Mouse (Mus musculus): ENCODE measurements at regions not wholly inside any gene's neighbourhood (a gene's known extent, or its start where the extent isn't known, plus 50 kb on each side); places are given as distances from the start of the nearest gene placed in this dataset.
"Not testable (repeated sequence)": the region's sequence is repeated elsewhere in the genome, so short reads cannot be mapped to it uniquely, and the experiment has no call there.

GRCm38 (mm10) chr16:46841179-46841578 lies 342.9 kb upstream of the Nectin3 start:
- Histone ChIP-seq H3K27me3 (ENCODE audit: control insufficient read depth, insufficient read depth, low read length) (no peaks in the 10 kb centered on the region), H3K9me3 (replicated peaks; ENCODE audit: control insufficient read depth, low read length) (no peaks in the 10 kb centered on the region), H3K4me3 (ENCODE audit: low read depth, low read length) (no peak overlapping the region), H3K4me2 (no peak overlapping the region), H3K9ac (ENCODE audit: low read depth, low read length) (no peak overlapping the region), H3K27ac (ENCODE audit: low read depth, low read length) (no peak overlapping the region), H3K36me3 (ENCODE audit: control insufficient read depth, insufficient read depth, low read length) (no peaks in the 10 kb centered on the region), H3K4me1 (ENCODE audit: control insufficient read depth, insufficient read depth, low read length) (no peaks in the 10 kb centered on the region)
- ATAC-seq (replicated peaks; ENCODE audit: insufficient number of reproducible peaks, low FRiP score, low TSS enrichment) = no peak
- 73% methylated on average over 2 of the region's 2 CpGs for WGBS (ENCODE audit: insufficient replicate concordance)

GRCm38 (mm10) chr16:46840764-46841163 lies 342.4 kb upstream of the Nectin3 start:
- Histone ChIP-seq H3K9ac (ENCODE audit: low read depth, low read length) (no peak overlapping the region), H3K27me3 (ENCODE audit: control insufficient read depth, insufficient read depth, low read length) (no peaks in the 10 kb centered on the region), H3K36me3 (ENCODE audit: control insufficient read depth, insufficient read depth, low read length) (no peaks in the 10 kb centered on the region), H3K4me3 (ENCODE audit: low read depth, low read length) (no peak overlapping the region), H3K4me2 (no peak overlapping the region), H3K4me1 (ENCODE audit: control insufficient read depth, insufficient read depth, low read length) (no peaks in the 10 kb centered on the region), H3K9me3 (replicated peaks; ENCODE audit: control insufficient read depth, low read length) (no peaks in the 10 kb centered on the region), H3K27ac (ENCODE audit: low read depth, low read length) (no peak overlapping the region)
- no peak for ATAC-seq (replicated peaks; ENCODE audit: insufficient number of reproducible peaks, low FRiP score, low TSS enrichment)

DNA sequence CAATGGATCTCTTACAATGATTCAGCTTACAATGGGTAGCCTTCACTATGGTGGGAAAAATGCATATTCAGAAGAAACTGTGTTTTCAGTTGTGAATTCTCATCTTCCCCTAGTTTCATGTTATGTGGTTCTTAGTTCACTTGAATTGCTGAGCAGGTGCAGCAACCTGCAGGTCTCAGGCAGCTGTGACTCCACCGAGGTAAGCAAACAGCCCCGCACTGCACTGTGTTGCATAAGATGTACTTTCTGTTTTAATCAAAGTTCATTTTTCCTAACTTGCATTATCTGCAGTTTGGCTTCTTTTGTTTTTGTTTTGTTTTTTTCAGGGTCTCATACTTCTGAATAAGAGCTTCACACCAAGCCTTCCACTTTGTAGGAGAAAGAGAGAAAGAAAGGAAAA lies 326.8 kb upstream of the Nectin3 start:
- 83% methylated on average over 2 of the region's 2 CpGs for WGBS (ENCODE audit: insufficient replicate concordance)
- Histone ChIP-seq H3K9me3 (replicated peaks; ENCODE audit: control insufficient read depth, low read length) (no peaks in the 10 kb centered on the region), H3K36me3 (ENCODE audit: control insufficient read depth, insufficient read depth, low read length) (no peaks in the 10 kb centered on the region), H3K4me3 (ENCODE audit: low read depth, low read length) (no peak overlapping the region), H3K27me3 (ENCODE audit: control insufficient read depth, insufficient read depth, low read length) (no peaks in the 10 kb centered on the region), H3K4me2 (no peak overlapping the region), H3K27ac (ENCODE audit: low read depth, low read length) (no peak overlapping the region), H3K4me1 (ENCODE audit: control insufficient read depth, insufficient read depth, low read length) (no peaks in the 10 kb centered on the region), H3K9ac (ENCODE audit: low read depth, low read length) (no peak overlapping the region)
- no peak for ATAC-seq (replicated peaks; ENCODE audit: insufficient number of reproducible peaks, low FRiP score, low TSS enrichment)

GRCm38 (mm10) chr16:46822753-46823152 lies 324.4 kb upstream of the Nectin3 start:
- H3K36me3 ChIP-seq (ENCODE audit: control insufficient read depth, insufficient read depth, low read length) = no peaks in the 10 kb centered on the region
- H3K9me3 ChIP-seq (replicated peaks; ENCODE audit: control insufficient read depth, low read length) = no peaks in the 10 kb centered on the region
- H3K27ac ChIP-seq (ENCODE audit: low read depth, low read length) = no peak overlapping the region
- no peaks in the 10 kb centered on the region for H3K4me1 ChIP-seq (ENCODE audit: control insufficient read depth, insufficient read depth, low read length)
- H3K4me3 ChIP-seq (ENCODE audit: low read depth, low read length) = no peak overlapping the region
- no peaks in the 10 kb centered on the region for H3K27me3 ChIP-seq (ENCODE audit: control insufficient read depth, insufficient read depth, low read length)
- no peak for ATAC-seq (replicated peaks; ENCODE audit: insufficient number of reproducible peaks, low FRiP score, low TSS enrichment)
- no peak overlapping the region for H3K4me2 ChIP-seq
- WGBS (ENCODE audit: insufficient replicate concordance) = 56% methylated on average over 3 of the region's 3 CpGs
- no peak overlapping the region for H3K9ac ChIP-seq (ENCODE audit: low read depth, low read length)

DNA sequence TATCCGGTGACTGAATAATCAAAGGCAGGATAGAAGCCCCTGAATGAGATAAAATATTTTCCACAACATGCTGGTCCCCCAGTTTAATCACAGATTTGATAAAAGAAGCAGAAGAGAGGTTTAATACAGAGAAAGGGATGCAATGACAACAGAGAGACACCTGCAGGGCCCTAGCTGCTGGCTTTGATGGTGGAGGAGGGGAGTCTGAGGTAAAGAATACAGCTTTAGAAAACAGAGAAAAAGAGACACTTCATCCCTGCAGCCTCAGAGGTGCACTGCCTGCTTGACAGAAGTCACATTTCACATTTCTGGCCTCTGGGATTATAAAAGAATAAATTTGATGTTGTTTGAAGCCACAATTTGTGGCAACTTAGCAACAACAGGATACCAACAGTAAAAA lies 319.9 kb upstream of the Nectin3 start:
- no peak for ATAC-seq (replicated peaks; ENCODE audit: insufficient number of reproducible peaks, low FRiP score, low TSS enrichment)
- H3K27me3 ChIP-seq (ENCODE audit: control insufficient read depth, insufficient read depth, low read length) = no peaks in the 10 kb centered on the region
- H3K36me3 ChIP-seq (ENCODE audit: control insufficient read depth, insufficient read depth, low read length) = no peaks in the 10 kb centered on the region
- no peaks in the 10 kb centered on the region for H3K4me1 ChIP-seq (ENCODE audit: control insufficient read depth, insufficient read depth, low read length)
- WGBS (ENCODE audit: insufficient replicate concordance) = 86% methylated on average over 1 of the region's 1 CpGs
- H3K4me2 ChIP-seq = no peak overlapping the region
- no peaks in the 10 kb centered on the region for H3K9me3 ChIP-seq (replicated peaks; ENCODE audit: control insufficient read depth, low read length)
- no peak overlapping the region for H3K9ac ChIP-seq (ENCODE audit: low read depth, low read length)
- no peak overlapping the region for H3K27ac ChIP-seq (ENCODE audit: low read depth, low read length)
- no peak overlapping the region for H3K4me3 ChIP-seq (ENCODE audit: low read depth, low read length)

DNA sequence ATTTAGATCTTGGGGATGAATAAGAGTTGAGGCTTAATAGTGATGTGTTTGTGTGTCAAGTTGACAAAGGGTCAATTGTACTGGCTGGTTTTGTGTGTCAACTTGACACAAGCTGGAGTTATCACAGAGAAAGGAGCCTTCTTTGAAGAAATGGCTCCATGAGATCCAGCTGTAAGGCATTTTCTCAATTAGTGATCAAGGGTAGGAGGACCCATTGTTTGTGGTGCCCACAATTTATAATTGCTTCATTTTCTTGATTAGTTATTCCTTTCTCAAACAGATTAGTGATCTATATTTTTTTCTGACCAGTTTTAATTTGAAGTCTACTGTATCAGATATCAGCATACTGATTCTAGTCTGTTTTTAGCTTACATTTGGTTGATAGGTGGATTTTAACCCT lies 313.5 kb upstream of the Nectin3 start:
- H3K36me3 ChIP-seq (ENCODE audit: control insufficient read depth, insufficient read depth, low read length); H3K9me3 ChIP-seq (replicated peaks; ENCODE audit: control insufficient read depth, low read length); H3K27me3 ChIP-seq (ENCODE audit: control insufficient read depth, insufficient read depth, low read length); ATAC-seq (replicated peaks; ENCODE audit: insufficient number of reproducible peaks, low FRiP score, low TSS enrichment); H3K9ac ChIP-seq (ENCODE audit: low read depth, low read length); H3K4me3 ChIP-seq (ENCODE audit: low read depth, low read length); H3K4me2 ChIP-seq; H3K4me1 ChIP-seq (ENCODE audit: control insufficient read depth, insufficient read depth, low read length); H3K27ac ChIP-seq (ENCODE audit: low read depth, low read length): not testable (repeated sequence)

GRCm38 (mm10) chr16:46807476-46807875 lies 309.2 kb upstream of the Nectin3 start:
- Histone ChIP-seq H3K4me1 (ENCODE audit: control insufficient read depth, insufficient read depth, low read length) (no peaks in the 10 kb centered on the region), H3K36me3 (ENCODE audit: control insufficient read depth, insufficient read depth, low read length) (no peaks in the 10 kb centered on the region), H3K4me3 (ENCODE audit: low read depth, low read length) (no peak overlapping the region), H3K27me3 (ENCODE audit: control insufficient read depth, insufficient read depth, low read length) (no peaks in the 10 kb centered on the region), H3K9ac (ENCODE audit: low read depth, low read length) (no peak overlapping the region), H3K9me3 (replicated peaks; ENCODE audit: control insufficient read depth, low read length) (no peaks in the 10 kb centered on the region), H3K4me2 (no peak overlapping the region), H3K27ac (ENCODE audit: low read depth, low read length) (no peak overlapping the region)
- 81% methylated on average over 2 of the region's 2 CpGs for WGBS (ENCODE audit: insufficient replicate concordance)
- no peak for ATAC-seq (replicated peaks; ENCODE audit: insufficient number of reproducible peaks, low FRiP score, low TSS enrichment)

DNA sequence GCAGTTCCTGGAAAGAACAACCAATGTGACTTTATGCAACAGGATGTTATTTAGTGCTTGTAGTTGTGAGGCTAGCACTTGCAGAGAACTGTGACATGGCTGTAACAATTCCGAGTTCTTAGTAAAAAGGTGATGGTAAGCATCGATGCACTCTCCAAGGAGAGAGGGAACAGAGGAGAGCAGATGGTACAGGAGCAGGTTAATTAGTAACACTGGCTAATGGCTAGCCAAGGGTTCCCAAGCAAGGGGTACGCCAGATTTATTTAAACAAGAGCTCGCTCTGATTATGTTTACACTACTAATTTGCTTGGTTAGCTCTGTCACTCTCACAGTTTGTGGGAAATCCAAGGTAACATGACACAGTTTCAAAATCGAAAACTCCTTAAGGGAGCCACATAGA lies 278.0 kb upstream of the Nectin3 start:
- Histone ChIP-seq H3K9ac (ENCODE audit: low read depth, low read length) (no peak overlapping the region), H3K36me3 (ENCODE audit: control insufficient read depth, insufficient read depth, low read length) (no peaks in the 10 kb centered on the region), H3K4me1 (ENCODE audit: control insufficient read depth, insufficient read depth, low read length) (no peaks in the 10 kb centered on the region), H3K27ac (ENCODE audit: low read depth, low read length) (no peak overlapping the region), H3K27me3 (ENCODE audit: control insufficient read depth, insufficient read depth, low read length) (no peaks in the 10 kb centered on the region), H3K9me3 (replicated peaks; ENCODE audit: control insufficient read depth, low read length) (no peaks in the 10 kb centered on the region), H3K4me2 (no peak overlapping the region), H3K4me3 (ENCODE audit: low read depth, low read length) (no peak overlapping the region)
- no peak for ATAC-seq (replicated peaks; ENCODE audit: insufficient number of reproducible peaks, low FRiP score, low TSS enrichment)
- 65% methylated on average over 5 of the region's 5 CpGs for WGBS (ENCODE audit: insufficient replicate concordance)

DNA sequence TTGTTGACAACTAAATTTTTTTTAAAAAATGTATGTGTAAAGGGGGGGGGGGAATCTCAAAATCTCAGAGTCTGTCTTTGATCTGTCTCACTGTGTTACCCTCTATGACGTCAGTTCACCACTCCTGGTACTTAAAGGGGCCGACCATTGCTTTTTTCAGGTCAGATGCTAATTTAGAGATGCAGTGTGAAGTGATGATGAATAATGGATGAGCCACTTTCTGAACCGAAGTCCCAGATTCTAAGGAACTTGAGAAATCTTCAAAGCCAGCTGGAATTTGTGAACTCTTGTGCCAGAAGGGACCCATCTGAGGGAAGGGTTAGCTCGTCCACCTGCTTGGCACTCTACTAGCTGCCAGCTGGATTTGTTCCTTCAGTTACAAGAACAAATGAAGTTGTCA lies 271.1 kb upstream of the Nectin3 start:
- Histone ChIP-seq H3K4me1 (ENCODE audit: control insufficient read depth, insufficient read depth, low read length) (no peaks in the 10 kb centered on the region), H3K27ac (ENCODE audit: low read depth, low read length) (no peak overlapping the region), H3K9me3 (replicated peaks; ENCODE audit: control insufficient read depth, low read length) (no peaks in the 10 kb centered on the region), H3K36me3 (ENCODE audit: control insufficient read depth, insufficient read depth, low read length) (no peaks in the 10 kb centered on the region), H3K4me2 (no peak overlapping the region), H3K27me3 (ENCODE audit: control insufficient read depth, insufficient read depth, low read length) (no peaks in the 10 kb centered on the region), H3K9ac (ENCODE audit: low read depth, low read length) (no peak overlapping the region), H3K4me3 (ENCODE audit: low read depth, low read length) (no peak overlapping the region)
- 64% methylated on average over 4 of the region's 4 CpGs for WGBS (ENCODE audit: insufficient replicate concordance)
- ATAC-seq (replicated peaks; ENCODE audit: insufficient number of reproducible peaks, low FRiP score, low TSS enrichment) = no peak

All from heart, embryonic 11.5 days (tissue).